Mouse (Mus musculus): ENCODE measurements at regions not wholly inside any gene's neighbourhood (a gene's known extent, or its start where the extent isn't known, plus 50 kb on each side); places are given as distances from the start of the nearest gene placed in this dataset.

DNA sequence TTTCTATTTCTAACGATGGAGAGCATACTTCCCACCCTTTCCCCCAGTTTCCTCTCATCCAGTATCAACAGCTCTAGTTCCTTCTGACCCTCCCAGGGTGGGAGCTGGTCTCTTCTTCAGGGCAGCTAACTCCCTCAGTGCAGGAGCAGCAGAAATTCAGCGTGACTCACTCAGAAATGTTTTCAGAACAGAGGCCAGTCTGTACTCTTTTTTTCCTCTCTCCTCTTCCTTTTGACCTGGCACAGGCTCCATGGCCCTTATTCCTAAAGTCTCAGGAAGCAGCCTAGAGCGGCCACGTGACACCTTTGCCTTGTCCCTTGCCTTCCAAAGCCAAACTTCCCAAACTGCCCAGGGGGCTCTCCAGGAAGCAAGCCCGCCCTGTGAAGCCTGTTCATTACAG, 55.4 kb downstream of the Pja1 start:
- Histone ChIP-seq H3K9me3 (no peaks in the 10 kb centered on the region), H3K4me1 (no peaks in the 10 kb centered on the region), H3K27me3 (replicated peaks) (no peaks in the 10 kb centered on the region), H3K4me3 (no peak overlapping the region), H3K27ac (no peak overlapping the region), H3K9ac (no peak overlapping the region), H3K36me3 (no peaks in the 10 kb centered on the region), H3K4me2 (replicated peaks) (no peak overlapping the region)
- ATAC-seq (ENCODE audit: low FRiP score, low read depth): no peak
- WGBS: 63% methylated on average over 5 of the region's 5 CpGs

DNA sequence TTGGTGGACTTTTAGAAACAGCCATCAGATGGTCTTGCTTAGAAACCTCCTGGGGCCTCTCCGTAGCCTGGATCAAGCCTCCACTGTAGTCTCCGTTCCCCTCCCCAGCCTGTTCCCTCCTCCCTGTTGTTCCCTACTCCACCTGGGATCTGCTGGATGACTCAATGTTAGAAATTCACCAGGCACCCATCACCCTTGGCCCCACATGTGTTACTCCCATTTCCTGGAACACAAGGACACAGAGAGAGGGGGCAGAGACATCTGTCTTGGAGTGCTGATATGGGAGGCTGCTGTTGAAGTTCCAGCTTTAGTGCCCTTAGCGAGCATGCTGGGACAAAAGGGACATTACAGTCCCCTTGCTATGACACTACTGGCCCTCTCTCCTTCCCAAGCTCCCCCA, 60.1 kb downstream of the Pja1 start:
- no peaks in the 10 kb centered on the region; the same call in 1 of the 2 replicates for H3K27me3 ChIP-seq (replicated peaks)
- 66% methylated on average over 3 of the region's 3 CpGs for WGBS
- H3K9ac ChIP-seq: no peak overlapping the region
- H3K4me2 ChIP-seq (replicated peaks): no peak overlapping the region
- H3K27ac ChIP-seq: no peak overlapping the region
- no peak overlapping the region for H3K4me3 ChIP-seq
- H3K9me3 ChIP-seq: no peaks in the 10 kb centered on the region
- no peak for ATAC-seq (ENCODE audit: low FRiP score, low read depth)
- no peaks in the 10 kb centered on the region for H3K36me3 ChIP-seq
- no peaks in the 10 kb centered on the region for H3K4me1 ChIP-seq

DNA sequence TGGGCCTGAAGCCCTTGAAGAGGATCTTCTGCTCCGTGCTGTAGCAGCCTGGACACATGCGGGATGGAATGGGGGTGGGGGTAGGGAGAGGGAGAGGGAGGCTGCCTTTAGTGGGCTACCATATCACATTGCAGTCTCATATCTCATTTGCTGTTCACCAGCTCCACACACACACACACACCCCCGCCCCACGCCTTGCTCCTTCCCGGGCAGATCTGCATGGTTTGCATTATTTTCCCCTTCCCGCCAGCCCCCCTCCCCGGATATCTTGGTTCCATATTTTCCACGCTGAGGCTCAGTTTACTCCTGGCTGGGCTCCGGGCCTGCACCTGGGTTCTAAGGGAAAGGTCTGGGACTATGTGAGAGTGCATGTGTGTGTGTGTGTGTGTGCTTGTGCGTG, 61.2 kb downstream of the Pja1 start:
- Histone ChIP-seq H3K36me3 (no peaks in the 10 kb centered on the region), H3K9ac (no peak overlapping the region), H3K4me3 (no peak overlapping the region), H3K27ac (no peak overlapping the region), H3K4me1 (no peaks in the 10 kb centered on the region), H3K9me3 (no peaks in the 10 kb centered on the region), H3K27me3 (replicated peaks) (no peaks in the 10 kb centered on the region; the same call in 1 of the 2 replicates), H3K4me2 (replicated peaks) (no peak overlapping the region)
- 69% methylated on average over 10 of the region's 10 CpGs for WGBS
- no peak for ATAC-seq (ENCODE audit: low FRiP score, low read depth)

DNA sequence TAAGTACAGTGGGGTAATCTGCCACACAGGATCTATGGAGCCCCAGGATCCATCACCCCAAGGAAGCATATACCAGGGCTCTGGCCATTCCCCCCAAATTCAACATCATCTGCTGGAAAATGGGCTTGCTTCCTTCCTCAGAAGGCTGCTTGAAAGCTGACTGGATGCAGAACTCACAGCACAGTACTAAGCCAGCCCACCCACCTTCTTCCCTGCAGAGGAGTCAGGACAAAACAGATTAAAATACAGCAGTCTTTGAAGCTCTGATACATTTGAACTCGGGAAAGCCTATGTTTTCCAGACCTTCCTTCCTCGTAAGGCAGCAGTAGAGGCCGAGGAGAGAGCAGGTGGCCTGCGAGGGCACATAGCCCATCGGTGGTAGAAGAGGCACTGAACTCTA, 61.7 kb downstream of the Pja1 start:
- 75% methylated on average over 5 of the region's 5 CpGs for WGBS
- H3K4me3 ChIP-seq: no peak overlapping the region
- H3K4me2 ChIP-seq (replicated peaks): no peak overlapping the region
- ATAC-seq (ENCODE audit: low FRiP score, low read depth): no peak
- H3K27ac ChIP-seq: no peak overlapping the region
- no peaks in the 10 kb centered on the region for H3K36me3 ChIP-seq
- no peaks in the 10 kb centered on the region for H3K9me3 ChIP-seq
- H3K27me3 ChIP-seq (replicated peaks): no peaks in the 10 kb centered on the region; the same call in 1 of the 2 replicates
- no peaks in the 10 kb centered on the region for H3K4me1 ChIP-seq
- no peak overlapping the region for H3K9ac ChIP-seq

DNA sequence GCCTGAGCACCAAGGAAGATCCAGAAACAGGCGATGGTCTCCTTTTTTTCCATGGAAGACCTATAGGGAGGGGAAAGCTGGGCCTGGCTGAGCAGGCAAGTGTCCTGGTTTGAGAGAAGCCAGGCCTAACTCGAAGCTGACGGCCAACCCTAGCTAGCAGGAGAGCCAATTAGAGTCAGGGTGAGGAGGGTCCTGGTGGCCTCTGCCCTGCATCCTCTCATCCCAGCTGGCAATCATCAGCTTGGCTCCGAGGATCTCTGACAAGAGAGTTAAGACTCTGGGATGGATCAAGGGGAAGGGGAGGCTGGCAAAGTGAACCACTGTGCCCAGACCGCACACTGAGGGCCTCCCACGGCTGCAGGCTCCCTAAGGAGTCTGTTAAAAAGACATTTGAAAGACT, 62.3 kb downstream of the Pja1 start:
- H3K4me3 ChIP-seq: no peak overlapping the region
- H3K4me2 ChIP-seq (replicated peaks): no peak overlapping the region
- H3K36me3 ChIP-seq: no peaks in the 10 kb centered on the region
- no peak overlapping the region for H3K27ac ChIP-seq
- WGBS: 60% methylated on average over 6 of the region's 6 CpGs
- no peaks in the 10 kb centered on the region for H3K4me1 ChIP-seq
- H3K27me3 ChIP-seq (replicated peaks): no peaks in the 10 kb centered on the region; the same call in 1 of the 2 replicates
- H3K9me3 ChIP-seq: no peaks in the 10 kb centered on the region
- ATAC-seq (ENCODE audit: low FRiP score, low read depth): no peak
- H3K9ac ChIP-seq: no peak overlapping the region

DNA sequence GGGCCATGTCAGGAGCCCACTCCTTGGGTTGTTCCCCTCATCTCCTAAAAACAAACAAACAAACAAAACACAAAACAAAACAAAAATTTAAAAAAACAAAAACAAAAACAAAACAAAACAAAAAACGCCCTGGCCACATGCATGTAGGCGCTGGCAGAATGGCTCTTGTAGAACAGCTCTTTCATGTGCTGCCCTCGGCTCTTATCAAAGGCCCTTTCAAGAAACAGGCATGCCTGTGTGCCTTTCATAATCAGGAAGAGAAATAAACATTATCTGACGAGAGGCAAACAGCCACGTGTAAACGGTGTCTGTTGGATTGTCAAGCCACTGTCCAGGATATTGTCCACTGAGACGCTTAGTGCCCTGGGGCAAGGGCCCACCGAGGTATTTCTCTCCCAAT, 65.2 kb downstream of the Pja1 start:
- 70% methylated on average over 8 of the region's 8 CpGs for WGBS

DNA sequence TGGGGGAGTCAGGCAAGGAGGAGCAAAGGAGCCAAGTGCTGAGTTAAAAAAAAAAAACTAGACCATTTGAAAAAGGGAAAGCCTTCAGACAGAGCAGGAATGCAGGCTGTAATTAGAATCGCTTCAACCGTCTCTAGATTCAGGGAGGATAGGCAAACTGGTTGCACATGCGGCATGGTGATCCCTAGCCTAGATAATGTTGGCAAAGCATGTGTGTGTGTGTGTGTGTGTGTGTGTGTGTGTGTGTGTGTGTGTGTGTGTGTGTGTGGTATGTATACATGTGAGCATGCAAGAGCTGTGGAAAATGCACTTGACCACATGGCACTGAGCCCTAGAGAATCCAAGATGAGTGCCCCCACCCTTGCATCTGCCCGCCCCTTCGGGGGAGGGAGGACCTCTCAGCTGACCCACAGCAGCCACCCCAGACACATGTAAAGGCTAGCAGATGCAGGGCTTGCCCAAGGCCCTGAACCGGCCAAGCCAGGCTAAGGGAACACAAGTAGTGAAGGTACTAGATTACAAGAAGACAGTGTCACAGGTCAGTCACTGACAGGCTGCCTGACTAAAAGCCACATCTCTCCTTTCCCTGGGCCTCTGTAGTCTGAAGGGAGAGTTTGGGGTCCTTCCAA, 67.4 kb downstream of the Pja1 start:
- Histone ChIP-seq H3K4me2 (replicated peaks) (no peak overlapping the region), H3K9ac (no peak overlapping the region), H3K27ac (no peak overlapping the region), H3K9me3 (no peaks in the 10 kb centered on the region), H3K4me3 (no peak overlapping the region), H3K4me1 (no peaks in the 10 kb centered on the region), H3K36me3 (no peaks in the 10 kb centered on the region), H3K27me3 (replicated peaks) (no peaks in the 10 kb centered on the region)
- 68% methylated on average over 6 of the region's 6 CpGs for WGBS
- no peak for ATAC-seq (ENCODE audit: low FRiP score, low read depth)

More for the DNA sequence above, 65.2 kb downstream of the Pja1 start:
- no peak overlapping the region for H3K9ac ChIP-seq
- no peaks in the 10 kb centered on the region for H3K9me3 ChIP-seq
- H3K4me1 ChIP-seq: no peaks in the 10 kb centered on the region
- no peak overlapping the region for H3K4me2 ChIP-seq (replicated peaks)
- no peak overlapping the region for H3K27ac ChIP-seq
- H3K4me3 ChIP-seq: no peak overlapping the region
- H3K36me3 ChIP-seq: no peaks in the 10 kb centered on the region
- no peak for ATAC-seq (ENCODE audit: low FRiP score, low read depth)
- no peaks in the 10 kb centered on the region; the same call in 1 of the 2 replicates for H3K27me3 ChIP-seq (replicated peaks)

DNA sequence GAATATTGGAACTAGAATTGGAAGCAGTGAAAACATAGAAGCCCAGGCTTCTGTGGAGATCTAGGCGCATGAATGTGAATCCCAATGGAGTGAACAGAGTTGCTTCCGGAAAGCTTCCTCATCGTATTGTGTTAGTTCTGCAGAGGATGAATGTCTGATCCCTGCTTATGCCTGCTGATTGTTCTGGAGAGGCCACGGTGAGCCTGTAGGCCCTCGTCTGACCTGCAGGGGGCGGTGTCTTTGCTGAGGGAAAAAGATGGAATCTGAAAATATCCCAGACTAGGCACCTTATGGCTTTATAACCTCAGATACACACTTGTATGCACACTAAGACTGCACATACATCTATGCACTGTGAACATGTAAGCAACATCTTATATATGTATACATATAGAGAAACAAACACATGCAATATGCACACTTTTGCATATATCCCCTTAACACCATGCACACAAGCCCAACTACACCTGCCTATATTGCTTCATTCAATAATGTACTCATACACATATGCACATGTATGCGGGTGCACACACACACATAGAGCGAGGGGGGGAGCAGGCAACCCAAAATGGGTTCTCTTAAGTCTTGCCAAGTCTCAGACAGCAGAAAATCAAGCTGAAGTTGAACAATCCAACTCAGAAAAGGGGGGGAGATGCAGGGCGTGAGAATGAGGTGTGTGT, 68.1 kb downstream of the Pja1 start:
- Histone ChIP-seq H3K27me3 (replicated peaks) (no peaks in the 10 kb centered on the region), H3K27ac (no peak overlapping the region), H3K4me3 (no peak overlapping the region), H3K9me3 (no peaks in the 10 kb centered on the region), H3K9ac (no peak overlapping the region), H3K4me2 (replicated peaks) (no peak overlapping the region), H3K4me1 (no peaks in the 10 kb centered on the region), H3K36me3 (no peaks in the 10 kb centered on the region)
- no peak for ATAC-seq (ENCODE audit: low FRiP score, low read depth)
- WGBS: 50% methylated on average over 9 of the region's 9 CpGs

DNA sequence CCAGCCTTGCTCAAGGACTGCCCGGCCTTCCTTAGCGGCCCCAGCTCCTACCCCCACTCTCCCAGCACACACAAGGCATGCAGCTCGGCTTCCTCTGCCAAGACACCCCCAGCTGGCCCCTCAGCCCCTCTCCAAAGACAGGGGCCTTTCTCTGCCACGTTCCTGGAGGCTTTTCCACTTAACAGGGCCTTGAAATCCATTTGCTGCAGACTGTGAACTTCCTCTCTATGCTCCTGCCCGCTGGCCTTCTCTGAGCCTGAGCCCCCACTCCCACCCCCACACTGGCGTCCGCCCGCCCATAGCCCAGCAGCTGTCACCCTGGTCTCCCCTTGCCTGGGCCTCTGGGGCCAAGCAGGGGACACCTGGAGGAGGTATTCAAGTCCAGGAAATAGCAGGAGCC, 73.7 kb downstream of the Pja1 start:
- Histone ChIP-seq H3K9me3 (no peaks in the 10 kb centered on the region), H3K9ac (no peak overlapping the region), H3K27me3 (replicated peaks) (peaks cover 11% of the 10 kb centered on the region), H3K4me3 (no peak overlapping the region), H3K27ac (no peak overlapping the region), H3K4me2 (replicated peaks) (no peak overlapping the region), H3K36me3 (no peaks in the 10 kb centered on the region), H3K4me1 (no peaks in the 10 kb centered on the region)
- ATAC-seq (ENCODE audit: low FRiP score, low read depth): no peak
- 48% methylated on average over 8 of the region's 8 CpGs for WGBS

DNA sequence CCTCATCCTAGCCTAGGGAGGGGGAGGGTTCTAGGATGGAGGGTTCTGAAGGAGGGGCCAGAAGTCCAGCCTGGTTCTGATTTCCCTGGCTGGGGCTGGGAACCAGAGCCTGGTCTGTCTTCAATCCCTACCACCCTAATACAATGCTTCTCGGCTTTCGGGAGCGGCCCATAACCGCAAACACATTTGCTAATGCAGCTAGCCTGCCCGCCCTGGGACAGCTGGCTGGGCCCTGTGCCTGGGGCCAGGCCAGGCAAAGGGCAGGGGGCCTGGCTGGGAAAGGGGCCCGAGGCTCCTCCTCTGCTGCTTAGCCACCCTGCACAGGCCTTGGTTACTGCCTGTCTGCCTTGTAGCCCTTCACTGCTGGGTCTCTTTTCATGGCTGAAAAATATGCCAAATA, 74.9 kb downstream of the Pja1 start:
- peaks cover 14% of the 10 kb centered on the region for H3K27me3 ChIP-seq (replicated peaks)
- no peak overlapping the region for H3K9ac ChIP-seq
- ATAC-seq (ENCODE audit: low FRiP score, low read depth): no peak
- H3K9me3 ChIP-seq: no peaks in the 10 kb centered on the region
- no peak overlapping the region for H3K27ac ChIP-seq
- H3K4me3 ChIP-seq: no peak overlapping the region
- H3K4me2 ChIP-seq (replicated peaks): no peak overlapping the region
- no peaks in the 10 kb centered on the region for H3K4me1 ChIP-seq
- H3K36me3 ChIP-seq: no peaks in the 10 kb centered on the region
- WGBS: 56% methylated on average over 6 of the region's 6 CpGs

DNA sequence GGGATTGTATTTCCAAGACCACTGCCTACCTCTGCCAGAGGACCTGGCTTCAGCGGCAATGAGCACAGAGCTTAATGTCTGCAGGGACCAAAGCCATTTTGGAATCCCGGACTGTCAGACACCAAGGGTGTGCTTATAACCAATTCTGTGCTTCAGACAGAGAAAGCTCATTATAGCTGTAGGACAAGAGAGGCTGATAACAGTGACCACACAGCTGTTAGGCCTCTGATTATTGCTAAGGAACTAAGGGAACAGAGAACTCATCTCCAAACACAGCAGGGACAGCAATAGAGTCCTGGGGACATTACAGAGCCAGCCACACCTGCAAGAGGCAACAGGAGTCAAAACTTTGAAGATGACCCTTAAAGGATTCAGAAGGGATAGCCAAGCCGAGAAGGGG, 76.0 kb downstream of the Pja1 start:
- Histone ChIP-seq H3K36me3 (no peaks in the 10 kb centered on the region), H3K4me2 (replicated peaks) (no peak overlapping the region), H3K9ac (no peak overlapping the region), H3K4me3 (no peak overlapping the region), H3K27ac (no peak overlapping the region), H3K27me3 (replicated peaks) (peaks cover 16% of the 10 kb centered on the region), H3K4me1 (no peaks in the 10 kb centered on the region), H3K9me3 (no peaks in the 10 kb centered on the region)
- WGBS: 82% methylated on average over 3 of the region's 3 CpGs
- no peak for ATAC-seq (ENCODE audit: low FRiP score, low read depth)

DNA sequence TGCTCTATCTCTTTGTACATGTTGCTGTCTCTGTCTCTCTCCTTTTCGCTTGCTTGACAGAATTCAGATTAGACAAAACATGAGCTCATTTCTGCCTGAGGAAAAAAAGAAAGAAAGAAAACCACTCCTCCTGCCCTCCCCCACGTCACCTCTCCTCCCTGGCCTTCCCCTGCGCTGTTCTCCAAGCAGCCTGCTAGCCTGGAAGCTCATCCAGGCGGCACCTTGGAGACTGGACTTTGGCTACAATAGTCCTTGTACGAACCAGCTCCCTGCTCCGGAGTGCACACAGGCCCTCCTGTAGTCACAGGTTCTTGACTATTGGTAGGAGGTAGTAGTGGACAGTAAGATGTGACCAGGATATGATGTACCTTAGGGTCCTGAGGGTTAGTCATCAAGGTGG, 79.4 kb downstream of the Pja1 start:
- H3K4me3 ChIP-seq: no peak overlapping the region
- H3K27me3 ChIP-seq (replicated peaks): peaks cover 20% of the 10 kb centered on the region
- no peaks in the 10 kb centered on the region for H3K36me3 ChIP-seq
- ATAC-seq (ENCODE audit: low FRiP score, low read depth): no peak
- no peak overlapping the region for H3K9ac ChIP-seq
- WGBS: 72% methylated on average over 6 of the region's 6 CpGs
- H3K4me1 ChIP-seq: no peaks in the 10 kb centered on the region
- H3K27ac ChIP-seq: no peak overlapping the region
- H3K4me2 ChIP-seq (replicated peaks): no peak overlapping the region
- no peaks in the 10 kb centered on the region for H3K9me3 ChIP-seq

DNA sequence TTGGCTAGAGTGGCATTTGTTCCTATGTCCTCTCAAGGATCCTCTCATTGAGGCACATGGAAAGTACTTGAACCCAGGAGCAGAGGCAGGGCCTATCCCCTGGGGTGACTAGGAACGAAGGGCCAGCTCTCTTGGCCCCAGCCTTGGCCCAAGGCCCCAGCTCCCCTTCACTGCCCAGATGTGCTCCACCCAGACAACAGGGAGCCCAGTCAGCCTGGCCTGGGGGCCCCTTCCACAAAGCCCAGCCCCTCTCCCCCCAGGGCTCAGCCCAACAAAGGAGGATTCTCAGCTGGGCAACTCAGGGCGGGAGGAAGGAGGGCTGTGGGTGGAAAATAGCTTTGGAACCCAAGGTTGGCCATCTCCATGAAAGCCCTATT, 80.6 kb downstream of the Pja1 start:
- no peak overlapping the region for H3K4me2 ChIP-seq (replicated peaks)
- H3K4me1 ChIP-seq: no peaks in the 10 kb centered on the region
- no peak overlapping the region for H3K27ac ChIP-seq
- H3K9ac ChIP-seq: no peak overlapping the region
- no peaks in the 10 kb centered on the region for H3K9me3 ChIP-seq
- no peak for ATAC-seq (ENCODE audit: low FRiP score, low read depth)
- no peaks in the 10 kb centered on the region for H3K36me3 ChIP-seq
- peaks cover 20% of the 10 kb centered on the region for H3K27me3 ChIP-seq (replicated peaks)
- no peak overlapping the region for H3K4me3 ChIP-seq
- WGBS: 48% methylated on average over 2 of the region's 2 CpGs

Data from neural tube, embryonic 12.5 days (tissue).